Mouse (Mus musculus) liver, embryonic 14.5 days (tissue): ENCODE results near the gene Wdr25.

Experiments
- CTCF ChIP-seq: IDR thresholded peaks from 2 replicates; pipeline ENCODE4 v1.5.1; 2016; ENCODE audit warnings: antibody characterized with exemption, low read depth, control low read depth
- EP300 ChIP-seq: IDR thresholded peaks from 2 replicates; pipeline ENCODE4 v1.6.1; 2016; ENCODE audit warnings: antibody characterized with exemption, low read depth

GRCm38 (mm10) chr12:108997249-108997648, 103.8 kb downstream of the Wdr25 start:
- TF ChIP-seq CTCF (no peak), EP300 (no peak)
